Mouse (Mus musculus): Measurements from ENCODE around the gene Gm10128. TPM values are rescaled to one million over a fixed set of nuclear protein-coding genes. Genes with fewer than 3 reads are reported as not detected.

Gene Gm10128
- not detected in 2 replicates for polyA plus RNA-seq (2021; fragmentation: Nextera tagmentation)
- long read RNA-seq, experiment 1, partial matches to known transcripts = 1 of 6 reads
- long read RNA-seq, experiment 1, other reads (novel, unspliced or antisense) = 5 of 6 reads
- long read RNA-seq, experiment 2, partial matches to known transcripts = 0 of 2 reads
- long read RNA-seq, experiment 2, other reads (novel, unspliced or antisense) = 2 of 2 reads

DNA sequence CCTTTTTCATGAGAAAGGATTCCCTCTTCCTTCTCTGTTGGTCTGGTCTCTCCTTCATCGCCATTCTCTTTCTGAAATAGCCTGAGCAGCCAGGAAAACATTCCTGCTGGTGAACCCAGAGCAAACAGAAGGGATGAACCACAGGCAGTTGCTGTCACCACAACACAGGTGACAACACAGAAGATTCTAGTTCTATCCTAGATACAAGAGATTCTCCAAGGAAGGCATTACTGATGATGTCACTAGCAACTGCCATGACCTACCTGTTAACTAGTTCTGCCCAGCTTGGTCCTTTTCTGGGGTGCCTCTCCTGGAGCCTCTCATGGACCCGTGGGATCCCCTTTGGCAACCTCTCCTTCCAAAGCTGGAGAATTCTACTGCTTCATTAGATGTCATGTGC is at the start of gene Gm10128:
Gene Gm10128, minus strand, starts transcription at position 101 of the 400 bp plus-strand sequence.

DNA sequence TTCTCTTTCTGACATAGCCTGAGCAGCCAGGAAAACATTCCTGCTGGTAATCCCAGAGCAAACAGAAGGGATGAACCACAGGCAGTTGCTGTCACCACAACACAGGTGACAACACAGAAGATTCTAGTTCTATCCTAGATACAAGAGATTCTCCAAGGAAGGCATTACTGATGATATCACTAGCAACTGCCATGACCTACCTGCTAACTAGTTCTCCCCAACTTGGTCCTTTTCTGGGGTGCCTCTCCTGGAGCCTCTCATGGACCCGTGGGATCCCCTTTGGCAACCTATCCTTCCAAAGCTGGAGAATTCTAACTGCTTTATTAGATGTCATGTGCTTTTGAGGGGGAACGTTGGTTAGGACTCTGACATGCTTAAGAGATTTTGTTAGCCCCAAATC is 48.3 kb downstream of the Gm10128 start, which contains the start of gene Gm10338:
Gene Gm10338, minus strand, starts transcription at position 101 of the 400 bp plus-strand sequence.

Other genes with a start within 250 kb of the Gm10128 start
- not detected in 2 replicates for gene Gm3755, start 193.1 kb downstream of the Gm10128 start, polyA plus RNA-seq (2021; fragmentation: Nextera tagmentation)
- 0.31 and 0.83 TPM in 2 replicates for gene Gm3752, start 160.2 kb downstream of the Gm10128 start, polyA plus RNA-seq (2021; fragmentation: Nextera tagmentation)
- gene Gm3558, start 75.4 kb downstream of the Gm10128 start, polyA plus RNA-seq (2021; fragmentation: Nextera tagmentation) = 1.2 TPM in 2 replicates
- not detected in 2 replicates for gene Gm10338, start 48.4 kb downstream of the Gm10128 start, polyA plus RNA-seq (2021; fragmentation: Nextera tagmentation)
- not detected in 2 replicates for gene Gm26661, start 147.6 kb upstream of the Gm10128 start, polyA plus RNA-seq (2021; fragmentation: Nextera tagmentation)
- gene Flnb, start 174.0 kb upstream of the Gm10128 start, polyA plus RNA-seq (2021; fragmentation: Nextera tagmentation) = 1.2 TPM in 2 replicates

All from left cerebral cortex, adult 6 months (tissue).